Mouse (Mus musculus) heart, embryonic 12.5 days (tissue): ENCODE measurements around the gene Fam126a. TPM values are rescaled to one million over a fixed set of nuclear protein-coding genes. Genes with fewer than 3 reads are reported as not detected.
"Not testable (repeated sequence)": the region's sequence is repeated elsewhere in the genome, so short reads cannot be mapped to it uniquely, and the experiment has no call there.

Experiments
- ATAC-seq: fragments of 200-750 bp; cut with Nextera tagmentation; 2 replicates; pipeline ENCODE4 v1.8.0; 2017; ENCODE audit warnings: moderate TSS enrichment, moderate library complexity; ENCODE audit not compliant: insufficient number of reproducible peaks, low FRiP score
- H3K27ac ChIP-seq: fragments of 300-500 bp; sonication (generic); 2 replicates; pipeline ENCODE4 v1.5.1; 2016; ENCODE audit warnings: mild to moderate bottlenecking, moderate library complexity; ENCODE audit not compliant: poor library complexity, severe bottlenecking
- H3K27me3 ChIP-seq: fragments of 300-500 bp; sonication (generic); replicated peaks from 2 replicates; pipeline ENCODE4 v1.6.1; 2016; ENCODE audit warnings: mild to moderate bottlenecking, moderate library complexity
- H3K36me3 ChIP-seq: fragments of 300-500 bp; sonication (generic); 2 replicates; pipeline ENCODE4 v1.6.1; 2016; ENCODE audit warnings: mild to moderate bottlenecking, moderate library complexity
- H3K4me1 ChIP-seq: fragments of 300-500 bp; sonication (generic); replicated peaks from 2 replicates; pipeline ENCODE4 v1.6.1; 2016; ENCODE audit warnings: mild to moderate bottlenecking
- H3K4me2 ChIP-seq: fragments of 300-500 bp; sonication (generic); 2 replicates; pipeline ENCODE4 v1.6.1; 2016; ENCODE audit warnings: mild to moderate bottlenecking, moderate library complexity
- H3K4me3 ChIP-seq: fragments of 300-500 bp; sonication (generic); 2 replicates; pipeline ENCODE4 v1.5.1; 2016; ENCODE audit warnings: mild to moderate bottlenecking
- H3K9ac ChIP-seq: fragments of 300-500 bp; sonication (generic); 2 replicates; pipeline ENCODE4 v1.6.1; 2016; ENCODE audit warnings: mild to moderate bottlenecking, moderate library complexity
- H3K9me3 ChIP-seq: fragments of 300-500 bp; sonication (generic); replicated peaks from 2 replicates; pipeline ENCODE4 v1.6.1; 2016; ENCODE audit warnings: mild to moderate bottlenecking, moderate library complexity
- WGBS: fragments of 180-500 bp; shearing (Covaris S2); methylation state at CpG from one replicate; pipeline ENCODE4 v1.1.7; 2016; 5-methylcytosine and 5-hydroxymethylcytosine counted together
- polyA plus RNA-seq: library from polyadenylated mRNA; unstranded; fragments of >200 nt; fragmentation: Nextera tagmentation; extraction: Ambion mirVana; gene quantifications from 2 replicates; pipeline ENCODE4 v1.2.1, GENCODE M21; 2016

The Fam126a gene
- polyA plus RNA-seq, 1 experiment from 2014 or later, result 51.7 TPM

DNA sequence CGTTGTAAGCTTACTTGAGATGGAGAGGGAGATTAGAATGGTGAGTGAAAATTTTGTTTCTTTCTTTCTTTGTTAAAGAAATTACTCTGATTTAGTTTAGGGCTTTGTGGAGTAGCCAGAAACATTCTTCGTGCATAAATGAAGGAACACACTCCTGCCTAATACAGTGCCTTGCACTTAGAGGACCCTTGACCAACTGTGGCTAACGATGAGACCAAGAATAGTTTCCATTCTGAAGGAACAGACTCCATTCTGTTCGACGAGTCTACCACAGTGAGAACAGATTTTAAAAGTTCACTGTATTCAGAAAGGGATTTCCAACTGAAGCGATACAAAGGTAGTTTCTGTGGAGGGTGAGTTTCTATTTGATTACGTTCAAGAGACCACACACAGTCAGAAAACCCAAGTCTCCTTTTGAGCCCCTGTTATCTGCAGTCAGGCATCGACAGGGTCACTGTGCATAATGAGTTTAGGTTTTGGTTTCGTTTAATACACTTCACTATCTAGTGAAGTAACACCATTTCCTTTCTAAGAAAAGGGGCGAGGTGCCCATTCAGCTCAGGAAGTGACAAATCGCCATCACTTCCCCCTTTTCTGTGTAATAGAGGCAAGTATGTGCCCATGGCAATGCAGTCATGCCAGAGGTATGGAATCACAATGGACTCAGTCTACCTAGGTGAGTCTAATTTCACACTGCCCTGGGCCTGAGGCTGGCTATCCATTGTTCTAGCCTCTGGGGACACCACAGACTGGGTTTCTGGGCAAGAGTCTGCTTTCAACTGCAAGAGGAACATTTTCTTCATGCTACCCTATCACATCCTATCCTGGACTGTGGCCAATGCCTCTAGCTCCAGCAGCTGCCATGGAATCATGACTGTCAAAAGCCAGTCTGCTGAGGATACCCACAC lies 136.4 kb downstream of the Fam126a start:
- Histone ChIP-seq H3K4me2 (no peak overlapping the region), H3K27ac (no peak overlapping the region), H3K4me1 (peaks cover 4% of the 10 kb centered on the region; the same call in 1 of the 2 replicates), H3K27me3 (peaks cover 3% of the 10 kb centered on the region; the same call in 1 of the 2 replicates), H3K36me3 (no peaks in the 10 kb centered on the region), H3K4me3 (no peak overlapping the region), H3K9ac (no peak overlapping the region), H3K9me3 (no peaks in the 10 kb centered on the region)
- 62% methylated on average over 11 of the region's 11 CpGs for WGBS
- no peak for ATAC-seq

DNA sequence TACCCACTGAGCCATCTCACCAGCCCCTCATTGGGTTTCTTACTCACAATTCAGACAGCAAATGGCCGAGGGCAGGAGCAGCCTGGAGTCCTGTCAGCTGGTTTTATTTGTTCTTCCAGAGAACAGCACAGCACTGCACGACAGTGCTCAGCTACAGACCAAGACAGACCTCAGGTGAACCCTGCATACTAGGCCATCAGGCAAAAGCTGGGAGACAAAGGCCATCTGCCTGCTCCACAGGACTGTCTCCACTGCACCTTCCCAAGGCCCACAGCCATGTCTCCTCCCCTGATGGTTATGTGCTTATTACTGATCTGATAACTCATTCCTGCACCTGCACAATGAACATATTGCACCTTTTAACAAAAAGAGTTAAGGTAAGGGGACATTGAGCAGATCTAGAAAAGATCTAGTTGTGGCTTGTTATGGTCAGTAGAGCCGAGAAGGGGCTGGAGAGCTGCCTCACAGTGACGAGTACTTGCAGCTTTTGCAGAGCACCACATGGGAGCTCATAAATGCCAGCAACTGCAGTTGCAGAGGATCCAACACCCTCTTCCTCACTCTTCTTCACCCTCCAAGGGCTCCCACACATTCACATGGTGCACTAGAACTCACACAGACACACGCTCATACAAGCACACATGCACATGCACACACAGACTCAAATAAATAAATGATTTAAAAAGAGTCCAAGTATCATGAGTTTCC lies 137.2 kb downstream of the Fam126a start:
- 77% methylated on average over 5 of the region's 5 CpGs for WGBS
- Histone ChIP-seq H3K9me3 (no peaks in the 10 kb centered on the region), H3K4me3 (no peak overlapping the region), H3K36me3 (no peaks in the 10 kb centered on the region), H3K27ac (no peak overlapping the region), H3K27me3 (peaks cover 3% of the 10 kb centered on the region; the same call in 1 of the 2 replicates), H3K4me1 (peaks cover 4% of the 10 kb centered on the region; the same call in 1 of the 2 replicates), H3K4me2 (no peak overlapping the region), H3K9ac (no peak overlapping the region)
- ATAC-seq, result no peak

DNA sequence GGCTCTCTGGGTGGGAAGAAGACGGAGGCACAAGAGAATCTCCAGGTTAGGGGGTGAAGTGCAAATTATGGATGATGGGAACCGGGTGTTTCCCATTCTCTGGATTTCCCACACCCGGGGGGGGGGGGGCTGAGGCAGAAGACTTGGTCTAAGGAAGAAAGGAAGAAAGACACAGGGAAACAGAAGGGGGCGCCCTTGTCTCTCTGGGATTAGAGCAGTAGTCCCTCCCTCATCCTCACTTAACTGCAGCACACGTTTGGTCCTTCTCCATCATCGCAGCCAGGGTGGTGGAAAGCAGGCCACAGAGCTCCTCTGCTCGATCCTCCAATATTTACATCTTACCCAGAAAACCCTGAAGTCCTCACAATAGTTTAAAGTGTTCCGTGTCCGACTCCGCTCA lies 139.8 kb downstream of the Fam126a start:
- Histone ChIP-seq H3K9ac (no peak overlapping the region), H3K4me2 (no peak overlapping the region), H3K9me3 (no peaks in the 10 kb centered on the region; the same call in 1 of the 2 replicates), H3K4me3 (no peak overlapping the region), H3K27ac (no peak overlapping the region), H3K4me1 (peaks cover 4% of the 10 kb centered on the region; the same call in 1 of the 2 replicates), H3K36me3 (no peaks in the 10 kb centered on the region), H3K27me3 (peaks cover 3% of the 10 kb centered on the region; the same call in 1 of the 2 replicates)
- ATAC-seq, result peak; percentile 61; the same call in 1 of the 2 replicates
- 37% methylated on average over 10 of the region's 10 CpGs for WGBS

DNA sequence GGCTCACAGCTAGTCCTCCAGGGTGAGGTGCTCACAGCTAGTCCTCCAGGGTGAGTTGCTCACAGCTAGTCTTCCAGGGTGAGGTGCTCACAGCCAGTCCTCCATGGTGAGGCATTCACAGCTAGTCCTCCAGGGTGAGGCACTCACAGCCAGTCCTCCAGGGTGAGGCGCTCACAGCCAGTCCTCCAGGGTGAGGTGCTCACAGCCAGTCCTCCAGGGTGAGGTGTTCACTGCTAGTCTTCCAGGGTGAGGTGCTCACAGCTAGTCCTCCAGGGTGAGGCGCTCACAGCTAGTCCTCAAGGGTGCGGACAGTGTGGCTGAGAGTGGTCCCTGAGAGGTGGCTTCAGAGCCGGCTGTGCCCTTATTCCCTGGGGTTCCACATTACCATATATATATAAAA lies 141.0 kb downstream of the Fam126a start:
- H3K4me3 ChIP-seq, result no peak overlapping the region
- peaks cover 5% of the 10 kb centered on the region; the same call in 1 of the 2 replicates for H3K4me1 ChIP-seq
- no peak overlapping the region for H3K27ac ChIP-seq
- no peak for ATAC-seq
- H3K36me3 ChIP-seq, result no peaks in the 10 kb centered on the region
- H3K9me3 ChIP-seq, result no peaks in the 10 kb centered on the region; the same call in 1 of the 2 replicates
- H3K4me2 ChIP-seq, result no peak overlapping the region
- H3K27me3 ChIP-seq, result peaks cover 3% of the 10 kb centered on the region; the same call in 1 of the 2 replicates
- H3K9ac ChIP-seq, result 0 out of 2 replicates have a peak overlapping the region, but pooled peaks have one; percentile 6
- WGBS, result 71% methylated on average over 4 of the region's 4 CpGs

DNA sequence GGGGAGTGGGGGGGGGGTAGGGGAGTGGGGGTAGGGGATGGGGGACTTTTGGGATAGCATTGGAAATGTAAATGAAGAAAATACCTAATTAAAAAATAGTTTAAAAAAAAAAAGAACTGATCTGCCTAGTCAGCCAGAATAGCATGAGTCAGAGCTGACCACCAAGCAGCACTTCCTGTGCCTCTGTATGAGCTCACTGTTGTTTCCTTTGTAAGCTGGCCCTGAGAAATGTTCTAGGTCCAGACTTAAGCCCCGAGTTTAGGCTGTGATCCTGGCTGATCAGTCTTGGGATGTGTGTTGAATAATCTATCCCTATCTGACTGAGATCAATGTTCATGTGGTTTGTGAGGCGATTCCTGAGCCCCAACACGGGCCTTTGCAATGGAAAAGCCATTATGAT lies 143.4 kb downstream of the Fam126a start:
- Histone ChIP-seq H3K9ac (no peak overlapping the region), H3K4me1 (0 out of 2 replicates have a peak, but pooled peaks cover 6% of the 10 kb centered on the region), H3K27ac (no peak overlapping the region), H3K4me3 (no peak overlapping the region), H3K4me2 (no peak overlapping the region), H3K9me3 (peaks cover 2% of the 10 kb centered on the region; the same call in 1 of the 2 replicates), H3K27me3 (peaks cover 3% of the 10 kb centered on the region; the same call in 1 of the 2 replicates), H3K36me3 (no peaks in the 10 kb centered on the region)
- 55% methylated on average over 3 of the region's 3 CpGs for WGBS
- ATAC-seq, result no peak

GRCm38 (mm10) chr5:23874457-23874856 lies 156.0 kb downstream of the Fam126a start:
- no peak overlapping the region for H3K9ac ChIP-seq
- peak overlapping the region; percentile 52 for H3K4me2 ChIP-seq
- H3K27ac ChIP-seq, result peak overlapping the region; percentile 80
- peak overlapping the region; percentile 18; the same call in 1 of the 2 replicates for H3K4me3 ChIP-seq
- ATAC-seq, result peak; percentile 67
- peaks cover 44% of the 10 kb centered on the region for H3K4me1 ChIP-seq
- WGBS, result 32% methylated on average over 5 of the region's 5 CpGs
- no peaks in the 10 kb centered on the region for H3K27me3 ChIP-seq
- H3K36me3 ChIP-seq, result no peaks in the 10 kb centered on the region
- no peaks in the 10 kb centered on the region for H3K9me3 ChIP-seq

DNA sequence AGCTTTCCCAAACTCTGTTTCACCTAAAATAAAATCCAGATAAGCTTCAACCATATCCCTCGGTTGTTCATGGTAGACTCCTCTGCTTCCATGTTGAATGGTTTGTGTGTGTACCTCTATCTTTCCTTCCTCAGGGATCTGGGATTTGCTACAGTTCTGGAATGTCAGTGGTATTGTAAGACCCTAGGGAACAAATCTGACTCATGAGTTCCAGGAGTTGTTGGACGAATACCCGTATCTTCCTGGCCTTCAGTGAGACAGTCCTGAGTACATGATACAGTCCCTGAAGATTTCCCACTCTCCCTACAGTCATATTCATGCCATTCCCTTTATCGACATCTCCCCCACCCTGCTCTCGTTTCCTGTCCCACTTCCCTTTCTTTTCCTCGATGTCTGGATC lies 157.9 kb downstream of the Fam126a start:
- no peaks in the 10 kb centered on the region for H3K27me3 ChIP-seq
- peaks cover 40% of the 10 kb centered on the region for H3K4me1 ChIP-seq
- no peak overlapping the region for H3K4me2 ChIP-seq
- ATAC-seq, result no peak
- no peaks in the 10 kb centered on the region for H3K9me3 ChIP-seq
- H3K36me3 ChIP-seq, result no peaks in the 10 kb centered on the region
- WGBS, result 59% methylated on average over 6 of the region's 6 CpGs
- no peak overlapping the region for H3K4me3 ChIP-seq
- no peak overlapping the region for H3K9ac ChIP-seq
- no peak overlapping the region for H3K27ac ChIP-seq

DNA sequence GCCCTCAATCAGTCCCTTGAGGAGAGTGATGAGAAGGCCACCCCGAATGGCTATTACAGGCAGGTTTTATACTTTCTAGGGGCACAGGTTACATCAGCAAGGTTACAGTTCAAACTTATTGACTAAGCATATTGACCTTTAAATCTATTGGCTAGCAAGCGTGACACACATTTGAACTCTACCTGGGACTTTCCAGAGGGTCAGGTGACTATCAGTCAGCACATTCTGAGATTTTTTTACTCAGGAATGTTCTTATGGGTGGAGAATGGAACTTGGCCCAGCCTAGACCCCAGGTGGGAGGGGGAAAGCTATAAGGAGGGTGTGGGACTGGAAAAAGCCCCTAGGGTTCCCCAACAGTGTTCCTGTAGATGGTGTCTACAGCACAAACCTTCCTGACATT lies 159.2 kb downstream of the Fam126a start:
- not testable (repeated sequence) for H3K4me2 ChIP-seq, H3K27me3 ChIP-seq, ATAC-seq, H3K27ac ChIP-seq, H3K9ac ChIP-seq, H3K9me3 ChIP-seq, H3K4me3 ChIP-seq, H3K36me3 ChIP-seq
- H3K4me1 ChIP-seq, result peaks cover 35% of the 10 kb centered on the region
- 79% methylated on average over 2 of the region's 2 CpGs for WGBS

- no peak overlapping the region for H3K4me3 ChIP-seq
- no peaks in the 10 kb centered on the region for H3K36me3 ChIP-seq
- WGBS, result 79% methylated on average over 5 of the region's 5 CpGs
- no peaks in the 10 kb centered on the region for H3K27me3 ChIP-seq
- ATAC-seq, result no peak
- no peak overlapping the region for H3K27ac ChIP-seq
- peaks cover 16% of the 10 kb centered on the region; the same call in 1 of the 2 replicates for H3K4me1 ChIP-seq
- no peak overlapping the region for H3K4me2 ChIP-seq
- no peaks in the 10 kb centered on the region for H3K9me3 ChIP-seq
- H3K9ac ChIP-seq, result no peak overlapping the region
These were observed 164.5 kb downstream of the Fam126a start for GRCm38 (mm10) chr5:23865941-23866340.
